Mouse (Mus musculus): ENCODE measurements around the gene Acat3.
A peak's percentile ranks its signal among the peaks of the same experiment; 100 is the strongest.
"Not testable (repeated sequence)": the region's sequence is repeated elsewhere in the genome, so short reads cannot be mapped to it uniquely, and the experiment has no call there.

The Acat3 gene

DNA sequence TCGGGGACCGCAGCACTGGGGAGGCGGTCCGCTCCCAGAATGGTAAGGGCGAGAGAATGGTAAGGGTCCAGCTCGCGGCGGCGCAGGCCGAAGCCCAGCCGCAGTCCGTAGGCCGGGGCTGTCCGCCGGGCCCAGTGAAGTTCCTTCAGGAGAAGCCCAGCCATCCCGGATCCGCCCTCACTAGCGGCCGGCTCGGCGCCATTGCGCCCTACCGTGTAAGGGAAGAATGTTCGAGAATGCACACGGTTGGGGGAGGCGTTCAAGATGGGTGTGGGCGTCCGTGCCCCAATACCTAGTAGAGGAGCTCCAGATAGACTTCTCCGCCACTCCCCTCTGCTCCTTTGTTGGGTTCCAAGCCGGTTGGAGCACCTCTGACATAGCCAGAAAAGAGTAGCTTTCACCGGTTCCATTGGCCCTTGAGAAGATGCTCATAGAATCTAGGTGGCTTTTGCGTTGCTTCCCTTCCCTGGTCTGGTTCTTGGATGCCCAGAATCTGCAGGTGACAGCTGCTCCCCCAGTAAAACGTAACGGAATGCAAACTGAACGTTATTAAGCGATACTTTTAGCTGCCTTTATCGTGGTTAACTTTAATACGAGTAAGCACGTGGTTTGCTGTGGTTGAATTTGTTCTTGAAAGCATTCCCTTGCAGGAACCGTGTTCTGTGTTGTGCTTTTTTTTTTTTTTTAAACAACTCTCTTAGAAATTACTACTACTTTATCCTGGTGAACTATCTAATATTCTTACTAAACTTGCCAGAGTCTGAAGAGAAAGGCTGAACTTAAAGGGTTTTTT is 23.6 kb downstream of the Acat3 start:
- peak; percentile 73 for DNase-seq (ENCODE audit: low spot score)

DNA sequence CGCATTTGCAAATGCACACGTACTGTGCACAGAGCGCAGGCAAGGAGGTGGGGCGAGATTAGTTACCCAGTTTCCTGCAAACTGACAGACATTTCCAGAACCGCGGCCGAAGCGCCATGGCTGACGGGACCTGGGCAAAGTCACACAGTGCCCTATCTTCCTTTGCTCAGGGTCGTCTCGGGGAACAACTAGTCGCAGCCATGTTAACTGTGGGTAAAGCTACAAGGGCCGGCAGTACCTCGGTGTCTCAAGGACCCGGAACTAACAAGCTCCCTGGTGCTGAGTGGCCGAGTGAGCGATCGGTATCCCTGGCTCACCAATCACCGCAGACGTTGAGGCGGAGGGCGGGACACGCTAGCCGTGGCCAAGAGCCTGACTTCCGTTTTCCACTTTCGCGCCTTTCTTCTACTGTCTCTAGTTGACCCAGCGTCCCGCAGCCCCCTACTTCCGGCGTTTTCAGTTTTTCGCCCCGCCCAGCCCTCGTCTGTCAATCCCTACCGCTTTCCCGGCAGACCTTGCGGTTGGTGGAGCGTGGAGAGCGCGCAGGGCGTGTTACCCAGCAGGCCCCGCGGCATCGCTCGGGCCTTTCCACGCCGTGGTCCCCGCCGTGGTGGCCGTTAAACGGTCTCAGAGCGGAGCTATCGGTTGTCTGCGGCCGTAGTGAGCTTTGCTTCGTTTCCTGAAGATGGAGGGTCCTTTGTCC is 24.4 kb downstream of the Acat3 start, which contains the start of gene Mrpl18:
Mrpl18 (minus strand) TSS at position 465 of the 703 bp plus-strand sequence.
- peak; percentile 99 for DNase-seq (ENCODE audit: low spot score)

DNA sequence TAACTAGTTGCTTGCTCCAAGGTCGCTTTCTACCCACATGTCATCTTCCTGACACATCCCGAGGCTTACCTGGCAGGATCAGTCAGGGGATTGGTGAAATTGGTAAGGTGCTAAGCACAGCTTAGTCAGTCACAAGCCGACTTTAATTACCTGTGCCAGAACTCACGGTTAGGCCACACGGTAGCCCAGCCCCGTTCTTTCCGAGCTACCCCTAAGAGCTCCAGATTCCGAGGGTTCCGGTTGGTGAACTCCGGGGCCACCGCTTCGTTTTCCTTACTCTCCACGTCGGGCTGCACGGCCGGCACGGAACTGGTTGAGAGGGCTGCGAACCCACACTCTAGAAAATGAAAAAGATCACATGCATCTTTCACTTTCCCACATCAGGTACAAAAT is 24.9 kb downstream of the Acat3 start, which contains the start of gene Tcp1:
Tcp1 (plus strand) TSS at position 214 of the 393 bp plus-strand sequence.
- no peak for DNase-seq (ENCODE audit: low spot score)

DNA sequence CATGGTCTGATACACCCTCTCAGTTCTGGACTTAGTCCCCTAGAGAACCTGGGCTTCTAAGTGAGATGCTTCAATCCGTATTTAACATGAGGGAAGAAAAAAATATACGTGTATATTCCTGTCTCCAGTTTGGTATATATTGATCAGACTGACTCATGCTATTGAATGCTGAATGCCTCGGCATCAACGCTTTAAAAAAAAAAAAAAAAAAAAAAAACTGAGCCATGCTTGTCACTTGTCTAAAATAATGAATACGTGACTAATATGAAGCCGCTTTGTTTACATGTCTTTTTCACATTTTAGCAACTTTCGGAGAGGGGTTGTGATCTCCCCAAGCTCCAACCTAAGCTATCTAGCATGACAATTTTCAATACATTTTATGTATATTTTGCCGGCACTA is 30.0 kb downstream of the Acat3 start:
- DNase-seq (ENCODE audit: low spot score) = no peak

DNA sequence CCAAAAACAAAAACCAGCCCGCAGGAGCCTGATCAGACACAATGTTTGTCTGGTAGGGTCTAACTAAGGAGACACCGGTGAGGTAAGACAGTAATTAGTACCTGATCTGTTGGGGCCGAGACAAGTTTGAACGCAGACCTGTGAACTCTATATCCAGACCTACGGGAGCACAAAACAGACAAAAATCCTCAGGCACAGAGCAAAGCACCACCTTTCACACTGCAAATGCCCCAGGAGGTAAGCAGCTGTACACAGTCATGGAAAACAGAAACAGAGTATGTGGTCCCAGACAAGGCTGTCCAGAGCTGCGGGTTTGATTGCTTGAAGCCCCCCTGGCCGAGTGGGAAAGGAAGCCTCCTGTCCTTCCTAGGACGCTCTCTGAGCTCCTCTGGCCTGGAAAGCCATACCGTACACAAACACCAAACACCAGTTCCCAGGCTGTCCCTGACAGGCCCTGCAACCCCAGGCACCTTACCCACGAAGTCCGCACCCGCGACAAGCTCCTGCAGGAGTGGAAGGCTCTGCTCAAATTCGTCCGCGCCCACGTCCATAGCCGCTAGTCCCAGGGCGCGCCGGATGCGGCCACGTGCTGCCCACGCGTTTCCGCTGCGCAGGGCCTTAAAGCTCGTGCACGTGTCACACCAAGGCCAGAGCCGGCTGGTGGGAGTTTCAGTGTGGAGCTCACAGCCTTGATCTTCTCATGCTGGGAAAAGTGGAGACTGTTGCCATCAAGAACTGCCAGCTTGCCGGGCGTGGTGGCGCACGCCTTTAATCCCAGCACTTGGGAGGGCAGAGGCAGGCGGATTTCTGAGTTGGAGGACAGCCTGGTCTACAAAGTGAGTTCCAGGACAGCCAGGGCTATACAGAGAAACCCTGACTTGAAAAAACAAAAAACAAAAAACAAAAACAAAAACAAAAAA is 30.8 kb downstream of the Acat3 start, which contains the start of gene Pnldc1:
Pnldc1 (minus strand) TSS at position 870 of the 920 bp plus-strand sequence.
- peak; percentile 63 for DNase-seq (ENCODE audit: low spot score)

DNA sequence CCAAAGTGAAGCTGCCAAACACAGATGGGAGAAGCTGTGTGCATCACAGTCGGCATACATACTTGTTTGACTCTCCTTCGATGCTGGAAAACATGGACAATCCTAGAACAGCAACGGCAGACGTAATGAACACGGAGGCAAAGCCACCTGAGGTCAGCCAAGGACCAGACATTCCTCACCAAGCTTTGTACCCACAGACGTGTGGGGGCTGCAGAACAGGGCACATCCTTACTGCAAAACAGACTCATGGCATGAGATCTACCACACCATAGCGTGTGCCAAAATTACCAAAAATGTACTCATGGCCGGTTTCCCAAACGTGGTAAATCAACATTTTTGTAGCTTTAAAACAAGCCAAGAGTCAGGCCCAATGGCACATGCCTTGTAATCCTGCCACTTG is 34.0 kb downstream of the Acat3 start:
- DNase-seq (ENCODE audit: low spot score) = no peak

DNA sequence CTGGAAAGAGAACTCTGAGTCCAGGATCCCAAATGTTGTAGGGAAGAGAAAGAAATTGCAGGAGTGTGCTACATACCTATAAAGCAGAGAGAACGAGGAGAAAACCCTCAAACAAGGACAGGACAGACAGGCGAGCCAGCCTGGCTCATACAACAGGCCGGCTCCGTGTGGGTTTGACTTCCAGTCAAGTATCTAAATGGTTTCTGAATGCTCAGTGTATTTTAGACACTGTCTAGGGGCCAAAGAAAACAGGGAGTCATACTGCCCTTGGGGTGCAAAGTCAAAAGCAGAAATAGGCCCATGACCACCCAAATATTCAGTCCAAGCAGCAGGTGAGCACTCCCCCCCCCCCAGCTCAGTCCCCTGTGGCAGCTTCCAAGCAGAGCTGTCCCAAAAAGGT is 34.6 kb downstream of the Acat3 start:
- DNase-seq (ENCODE audit: low spot score) = no peak

DNA sequence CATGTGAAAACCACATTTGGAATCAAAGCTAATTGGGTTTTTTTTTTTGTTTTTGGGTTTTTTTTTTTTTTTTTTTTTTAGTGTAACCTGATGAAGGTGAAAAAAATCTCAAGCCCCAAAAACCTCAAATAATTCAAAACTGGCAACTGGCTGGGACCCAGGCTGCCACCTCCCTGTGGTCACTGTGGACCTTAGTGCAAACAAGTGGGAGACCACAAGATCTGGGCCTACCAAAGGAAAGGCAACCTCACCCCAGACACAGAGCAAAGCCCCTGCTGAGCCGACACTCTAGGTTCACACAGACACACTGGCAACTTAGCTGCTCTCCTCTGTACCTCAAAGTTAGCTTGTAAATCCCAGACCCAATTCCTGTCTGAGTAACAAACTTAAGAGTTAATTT is 36.1 kb downstream of the Acat3 start:
- DNase-seq (ENCODE audit: low spot score) = no peak

DNA sequence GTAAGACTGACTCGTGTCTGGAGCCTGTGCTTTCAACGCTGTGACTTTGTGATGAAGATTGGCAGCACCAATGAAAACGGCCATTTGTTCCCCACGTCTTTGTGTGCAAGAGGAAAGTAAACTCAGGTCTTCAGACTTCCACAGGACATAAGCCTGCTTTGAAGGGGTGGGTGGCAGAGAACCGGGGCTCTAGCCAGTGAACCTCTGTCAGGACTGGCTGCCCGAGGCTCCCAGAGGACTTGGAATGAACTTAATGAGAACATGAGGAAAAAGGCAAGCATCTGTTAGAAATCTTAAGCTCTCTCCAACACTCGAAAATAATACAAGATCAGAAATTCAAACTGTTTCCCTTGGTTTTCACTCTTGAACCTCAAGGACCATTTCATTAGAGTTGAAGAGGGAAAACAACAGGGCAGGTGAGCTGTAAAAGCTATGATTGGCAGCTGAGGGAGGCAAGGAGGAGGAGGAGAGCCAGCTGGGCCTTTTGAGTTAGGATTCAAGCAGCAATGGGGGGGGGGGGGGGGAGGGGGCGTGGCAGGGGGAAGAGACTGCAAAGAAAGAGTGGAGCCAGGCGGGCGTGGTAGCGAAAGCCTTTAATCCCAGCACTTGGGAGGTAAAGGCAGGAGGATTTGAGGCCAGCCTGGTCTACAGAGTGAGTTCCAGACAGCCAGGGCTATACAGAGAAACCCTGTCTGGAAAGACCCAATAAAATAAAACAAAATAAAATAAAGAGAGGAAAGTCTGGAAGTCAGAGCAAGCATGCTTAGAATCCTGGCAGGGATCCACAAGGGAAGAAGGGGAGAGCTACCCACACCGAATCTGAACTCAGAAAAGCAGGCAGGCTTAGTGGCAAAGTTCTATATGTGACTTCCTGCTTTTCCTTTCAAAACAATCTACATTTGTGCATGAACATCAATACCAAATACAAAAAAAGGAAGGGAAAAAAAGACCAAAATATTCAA is 36.7 kb downstream of the Acat3 start:
- DNase-seq (ENCODE audit: low spot score) = no peak

DNA sequence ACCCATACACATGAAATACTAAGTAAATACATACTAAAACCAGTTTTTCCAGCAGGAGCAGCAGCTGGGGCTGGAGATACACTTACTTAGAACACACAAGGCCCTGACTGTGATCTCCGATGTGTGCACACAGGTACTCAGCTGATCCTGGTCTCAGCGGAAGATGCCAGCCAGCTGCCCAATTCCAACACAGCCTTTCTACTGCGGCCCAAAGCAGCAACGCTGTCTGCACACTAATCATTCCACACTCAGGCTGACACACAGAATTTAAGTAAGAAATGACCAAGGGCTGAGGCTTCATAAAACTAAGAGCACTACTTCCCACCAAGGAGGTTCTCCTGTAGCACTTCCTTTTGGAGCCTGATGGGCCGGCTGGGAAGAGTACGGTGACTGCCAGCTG is 38.1 kb downstream of the Acat3 start:
- no peak for DNase-seq (ENCODE audit: low spot score)

DNA sequence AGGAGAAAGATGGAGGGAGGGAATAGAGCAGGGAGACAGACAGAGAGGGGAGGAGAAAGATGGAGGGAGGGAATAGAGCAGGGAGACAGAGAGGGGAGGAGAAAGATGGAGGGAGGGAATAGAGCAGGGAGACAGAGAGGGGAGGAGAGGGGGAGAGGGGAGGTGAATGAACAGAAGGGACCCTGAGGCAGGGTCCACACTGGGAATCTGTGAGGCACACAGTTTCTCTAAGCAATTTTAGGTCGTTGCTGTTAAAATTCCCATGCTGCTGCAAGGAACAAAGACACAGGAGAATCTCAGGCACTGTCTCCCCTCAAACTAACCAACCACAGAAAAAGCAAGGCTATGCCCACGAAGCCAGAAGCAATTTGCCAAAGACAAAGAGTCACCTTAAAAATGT is 41.8 kb downstream of the Acat3 start:
- DNase-seq (ENCODE audit: low spot score) = not testable (repeated sequence)

DNA sequence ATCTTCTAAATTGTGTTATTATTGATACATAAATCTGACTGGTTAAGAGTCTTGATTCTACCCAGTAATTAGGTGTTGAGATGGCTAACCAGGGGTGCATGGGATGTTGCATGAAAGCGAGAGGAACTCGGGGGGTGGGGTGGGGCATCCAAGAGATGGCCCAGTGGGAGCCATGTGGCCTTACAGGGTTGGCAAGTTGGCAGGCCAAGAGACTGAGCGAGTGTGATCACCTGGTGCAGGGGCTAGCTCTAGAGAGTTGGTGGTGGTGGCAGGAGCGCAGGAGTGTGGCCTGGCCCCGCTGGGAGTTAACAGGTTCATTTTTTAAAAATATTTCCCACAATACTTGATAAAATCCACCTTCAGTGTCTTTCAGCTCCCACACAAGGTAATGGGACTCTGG is 42.7 kb downstream of the Acat3 start:
- no peak for DNase-seq (ENCODE audit: low spot score)

DNA sequence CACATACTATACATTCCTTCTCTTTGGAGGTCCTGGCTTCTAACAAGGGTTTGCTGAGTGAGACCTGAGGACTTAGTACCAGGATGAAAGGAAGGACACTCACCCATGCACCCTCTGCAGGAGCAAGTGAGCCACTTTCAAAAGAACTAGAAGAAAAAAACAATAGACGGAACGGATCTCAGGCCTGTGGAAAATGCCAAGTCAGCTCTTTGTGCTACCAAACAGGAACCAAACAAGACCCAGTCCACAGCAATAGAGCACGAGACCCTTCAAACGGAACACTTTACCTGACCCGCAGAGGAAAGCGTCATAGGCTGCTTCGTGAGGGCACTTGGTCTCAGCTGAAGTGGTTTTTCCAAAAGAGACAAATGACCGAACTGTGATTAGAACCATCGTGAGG is 48.4 kb downstream of the Acat3 start:
- no peak for DNase-seq (ENCODE audit: low spot score)

DNA sequence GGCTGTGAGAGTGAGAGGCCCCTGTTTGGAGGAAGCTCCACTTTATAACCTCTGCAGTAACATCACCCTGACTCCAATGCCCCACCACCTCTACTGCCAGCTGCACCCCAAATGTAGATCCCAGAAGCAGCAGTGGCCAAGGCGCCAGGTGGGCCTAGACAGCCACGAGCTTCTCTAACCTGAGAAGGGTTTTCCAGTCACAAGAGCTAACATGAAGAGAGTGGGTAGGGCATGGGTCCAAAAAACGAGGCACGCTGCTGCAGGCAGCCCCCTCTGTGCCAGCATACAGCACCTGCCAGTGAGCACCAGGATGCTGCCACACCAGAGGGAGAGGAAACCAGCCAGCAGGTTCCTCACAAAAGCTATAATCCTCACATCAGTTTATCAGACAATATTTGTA is 49.3 kb downstream of the Acat3 start:
- DNase-seq (ENCODE audit: low spot score) = no peak

DNA sequence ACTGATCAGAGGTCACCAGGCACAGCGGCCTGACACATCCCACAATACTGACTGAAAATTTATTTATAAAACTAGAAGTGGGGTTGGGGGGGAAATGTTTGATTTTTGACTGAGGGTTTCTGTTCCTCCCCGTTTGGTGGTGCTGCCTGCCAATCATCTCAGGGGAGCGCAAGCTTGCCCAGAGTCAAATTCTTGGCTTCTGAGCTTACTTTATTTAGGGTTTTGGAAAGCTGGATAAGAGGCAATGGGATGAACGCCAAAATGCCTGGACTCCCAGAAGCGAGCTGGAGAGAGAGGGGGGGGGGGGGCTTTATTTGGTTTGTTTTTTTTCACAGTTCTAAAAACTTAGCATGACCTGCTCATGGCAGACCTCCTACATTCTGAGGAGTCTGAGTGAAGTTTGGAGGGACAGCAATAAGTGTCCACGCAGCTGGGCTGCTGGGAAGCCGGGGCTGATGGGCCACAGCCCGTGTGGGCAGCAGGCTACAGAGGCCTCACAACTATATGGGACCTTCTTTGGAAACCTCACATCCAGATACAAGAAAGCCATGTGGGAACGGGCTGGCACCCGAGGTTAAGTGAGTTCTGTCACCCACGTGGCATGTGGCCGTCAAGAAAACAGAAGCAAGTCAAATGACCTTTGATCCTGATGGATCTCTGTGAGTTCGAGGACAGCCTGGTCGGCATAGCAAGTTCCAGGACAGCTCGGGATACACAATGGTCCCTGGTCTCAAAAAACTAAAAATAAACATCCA is 53.2 kb downstream of the Acat3 start:
- no peak for DNase-seq (ENCODE audit: low spot score)

DNA sequence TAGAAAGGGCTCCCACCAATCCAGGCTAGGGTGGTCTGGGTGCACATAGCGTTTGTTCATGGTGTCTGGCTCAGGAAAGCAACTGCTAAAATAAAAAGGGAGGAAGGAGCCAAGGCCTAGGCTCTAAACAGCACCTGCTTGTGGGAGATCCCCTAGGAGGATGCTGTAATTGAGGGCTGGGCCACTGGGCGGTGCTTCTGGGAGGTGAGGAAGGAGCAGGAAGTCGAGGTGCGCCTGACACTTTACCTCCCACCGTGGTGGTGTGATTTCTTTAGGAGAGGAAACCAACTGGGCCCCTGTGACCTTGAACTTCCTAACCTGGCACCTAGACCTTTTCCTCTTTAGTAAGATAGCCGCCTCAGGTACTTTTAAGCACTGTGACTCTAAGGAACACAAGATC is 53.8 kb downstream of the Acat3 start:
- DNase-seq (ENCODE audit: low spot score) = no peak

DNA sequence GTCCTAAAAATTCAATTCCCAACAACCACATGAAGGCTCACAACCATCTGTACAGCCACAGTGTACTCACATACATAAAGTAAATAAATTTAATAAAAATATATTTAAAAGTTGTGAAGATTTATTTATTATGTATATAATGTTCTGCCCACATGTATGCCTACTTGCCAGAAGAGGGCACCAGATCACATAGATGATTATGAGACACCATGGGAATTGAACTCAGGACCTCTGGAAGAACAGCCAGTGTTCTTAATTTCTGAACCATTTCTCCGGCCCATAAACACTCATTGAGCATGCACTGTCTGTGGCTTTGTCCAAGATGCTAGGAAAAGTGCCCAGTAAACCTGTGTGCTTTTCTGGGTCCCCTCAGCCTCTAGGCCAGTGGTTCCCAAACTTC is 59.2 kb downstream of the Acat3 start:
- DNase-seq (ENCODE audit: low spot score) = no peak

DNA sequence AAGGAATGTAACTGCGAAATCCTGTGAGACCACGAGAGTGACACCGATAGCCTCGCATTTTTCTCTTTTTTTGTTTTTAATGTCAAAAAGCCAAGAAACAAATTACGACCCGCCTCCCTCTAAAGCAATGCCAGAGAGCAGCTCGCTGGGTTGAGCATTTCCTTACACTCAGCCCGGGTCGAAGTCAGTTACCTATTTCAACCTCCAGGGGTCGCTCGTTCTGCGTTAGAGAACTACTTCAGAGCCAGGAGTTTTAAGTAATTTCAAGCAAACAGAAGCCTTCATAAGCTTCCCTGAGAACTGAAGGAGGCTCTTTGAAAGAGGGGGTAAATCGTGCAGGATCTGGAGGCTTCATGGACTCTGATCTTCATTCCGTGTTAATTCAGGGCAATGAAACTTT is 60.2 kb downstream of the Acat3 start:
- DNase-seq (ENCODE audit: low spot score) = peak; percentile 85

DNA sequence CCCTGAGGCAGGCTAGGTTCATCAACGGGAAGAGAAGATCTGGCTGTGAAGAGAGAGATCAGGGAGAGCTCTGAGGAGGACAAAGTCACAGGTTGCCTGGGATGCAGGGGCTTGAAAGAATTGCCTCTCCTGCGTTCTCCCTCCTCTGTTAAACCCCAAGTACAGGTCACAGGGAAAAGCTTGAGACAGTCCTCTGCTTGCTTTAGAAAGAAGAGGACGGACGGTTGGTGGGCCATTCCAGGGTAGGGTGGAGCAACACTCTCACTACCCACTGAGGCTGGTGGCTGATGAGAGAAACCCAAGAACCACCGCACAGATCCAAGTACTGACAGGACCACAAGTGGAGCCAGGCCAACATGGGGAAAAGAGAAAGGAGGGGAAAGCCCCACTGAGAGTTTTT is 64.7 kb downstream of the Acat3 start, which contains the start of gene Mrgprh:
Mrgprh (plus strand) TSS at position 301 of the 400 bp plus-strand sequence.
- DNase-seq (ENCODE audit: low spot score) = no peak
